Mouse (Mus musculus): Measurements from ENCODE around the gene Prr15.

- TF ChIP-seq CTCF (IDR thresholded peaks at IDR 0.05; ENCODE audit: extremely low read depth, insufficient read length, insufficient replicate concordance, low read depth, low read length) (no peak), POLR2A (IDR thresholded peaks at IDR 0.05; ENCODE audit: low read depth, low read length) (no peak)
These were observed 4.0 kb downstream of the Prr15 start for GRCm38 (mm10) chr6:54329598-54329997.
